Mouse (Mus musculus) gastrocnemius, postnatal 25 days (tissue): ENCODE measurements around the gene Med31. TPM values are rescaled to one million over a fixed set of nuclear protein-coding genes. Genes with fewer than 3 reads are reported as not detected.

ENCODE experiments used
- DNase-seq: peaks from one replicate; pipeline ENCODE4 v3.0.0; 2022
- long read RNA-seq, 2 experiments: library from polyadenylated mRNA; stranded (forward); transcript quantifications; one replicate each; pipeline ENCODE4 v2.0.0; 2021
- total RNA-seq, 2 experiments: library from RNA; stranded (reverse); gene quantifications; 1 replicate in 1 of 2; 2 replicates in 1 of 2; pipeline ENCODE4 v1.2.3; 2021

Gene Med31
- total RNA-seq = 1 to 10 TPM; 5.8 to 7.4 TPM
- long read RNA-seq, experiment 1, transcript Med31-201 (4 exons, 1,161 nt) = major isoform, 18 of 20 reads
- long read RNA-seq, experiment 1, partial matches to known transcripts = 0 of 20 reads
- long read RNA-seq, experiment 1, other reads (novel, unspliced or antisense) = 1 of 20 reads
- long read RNA-seq, experiment 2, transcript Med31-201 (4 exons, 1,161 nt) = major isoform, 12 of 13 reads
- long read RNA-seq, experiment 2, partial matches to known transcripts = 0 of 13 reads
- long read RNA-seq, experiment 2, other reads (novel, unspliced or antisense) = 1 of 13 reads

DNA sequence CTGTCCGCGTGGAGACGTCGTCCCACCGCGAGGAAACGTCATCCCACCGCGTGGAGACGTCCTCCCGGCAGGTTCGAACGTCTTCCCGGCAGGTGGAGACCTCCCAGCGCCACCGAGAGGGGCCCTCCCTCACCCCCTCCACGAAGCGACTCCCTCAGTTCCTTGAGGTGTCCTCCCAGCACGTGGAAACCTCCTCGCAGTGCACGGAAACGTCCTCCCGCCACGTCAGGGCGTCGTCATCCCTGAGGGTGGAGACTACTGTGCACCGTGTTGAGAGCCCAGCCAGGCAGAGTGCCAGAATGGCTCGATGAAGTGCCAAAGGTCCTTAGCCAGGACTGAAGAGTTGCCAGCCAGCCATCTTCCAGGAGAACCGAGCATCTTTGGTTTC, at the start of gene Med31:
TSS of gene Med31 (minus strand) at position 183 of the 388 bp plus-strand sequence.
- DNase-seq = peak; percentile 72

DNA sequence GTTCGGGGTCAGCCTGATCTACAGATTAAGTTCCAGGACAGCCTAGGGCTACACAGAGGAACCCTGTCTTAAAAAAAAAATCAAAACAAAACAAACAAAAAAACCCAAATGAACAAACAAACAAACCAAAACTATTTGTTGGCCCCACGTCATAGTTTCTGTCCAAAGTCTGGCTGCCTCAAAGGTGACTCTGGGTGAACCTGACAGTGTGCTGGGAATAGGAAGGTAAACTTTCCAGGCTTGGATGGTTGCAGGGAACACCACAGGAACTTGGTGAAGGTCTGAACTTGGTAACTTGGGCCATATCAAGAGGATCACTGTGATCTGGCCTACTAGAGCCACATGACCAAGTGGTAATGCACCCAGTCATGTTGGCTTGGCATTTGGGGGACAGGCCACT, 41.0 kb upstream of the Med31 start:
- no peak for DNase-seq

- DNase-seq = no peak
These were observed 40.2 kb upstream of the Med31 start for GRCm38 (mm10) chr11:72255629-72256028.

- DNase-seq = no peak
These were observed 29.9 kb upstream of the Med31 start for GRCm38 (mm10) chr11:72245196-72245753.

- no peak for DNase-seq
These were observed 24.9 kb upstream of the Med31 start for GRCm38 (mm10) chr11:72240062-72240860.

- peak; percentile 67 for DNase-seq
These were observed 18.6 kb upstream of the Med31 start for GRCm38 (mm10) chr11:72234013-72234412.

DNA sequence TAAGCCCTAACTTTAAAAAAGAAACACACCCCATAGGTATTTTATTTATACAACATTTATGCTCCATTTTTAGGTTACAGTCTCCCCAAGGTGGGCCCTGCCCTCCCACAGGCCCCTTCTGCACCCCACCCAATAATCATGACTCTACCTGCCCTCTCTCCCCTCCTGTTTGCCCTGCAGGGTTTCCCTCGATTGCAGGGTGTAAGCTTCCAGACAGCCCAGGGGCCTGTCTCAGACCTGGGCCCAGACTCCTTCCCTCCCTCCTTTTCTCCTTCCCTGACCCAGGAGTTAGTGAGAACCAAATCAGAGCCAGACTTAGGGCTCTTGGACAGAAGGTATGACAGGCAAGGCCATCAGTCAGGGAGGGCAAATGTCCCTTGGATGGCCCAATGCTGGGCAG, 17.6 kb upstream of the Med31 start:
- no peak for DNase-seq

DNA sequence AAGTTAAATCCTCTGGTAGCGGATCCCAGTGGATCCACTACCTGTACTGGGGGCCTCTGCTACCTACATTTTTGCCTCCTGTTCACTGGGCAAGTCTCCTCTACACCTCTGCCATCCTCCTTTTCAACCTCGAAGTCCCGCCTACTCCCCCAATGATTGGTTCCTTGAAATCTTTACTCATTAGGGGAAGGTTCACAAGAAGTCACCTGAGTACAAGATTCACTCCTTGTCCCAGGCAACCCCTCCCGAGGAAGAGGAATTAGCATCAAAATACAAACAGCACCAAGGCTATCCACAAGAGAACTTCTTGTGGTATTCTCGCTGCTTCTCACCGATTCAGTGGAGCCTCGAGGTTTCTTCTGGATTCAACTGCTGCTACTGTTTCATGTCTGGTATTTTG, 16.7 kb upstream of the Med31 start:
- no peak for DNase-seq

GRCm38 (mm10) chr11:72228513-72228912, 13.1 kb upstream of the Med31 start:
- DNase-seq = no peak

GRCm38 (mm10) chr11:72226901-72227300, 11.5 kb upstream of the Med31 start:
- no peak for DNase-seq

GRCm38 (mm10) chr11:72226020-72226791, 10.8 kb upstream of the Med31 start:
- DNase-seq = no peak

DNA sequence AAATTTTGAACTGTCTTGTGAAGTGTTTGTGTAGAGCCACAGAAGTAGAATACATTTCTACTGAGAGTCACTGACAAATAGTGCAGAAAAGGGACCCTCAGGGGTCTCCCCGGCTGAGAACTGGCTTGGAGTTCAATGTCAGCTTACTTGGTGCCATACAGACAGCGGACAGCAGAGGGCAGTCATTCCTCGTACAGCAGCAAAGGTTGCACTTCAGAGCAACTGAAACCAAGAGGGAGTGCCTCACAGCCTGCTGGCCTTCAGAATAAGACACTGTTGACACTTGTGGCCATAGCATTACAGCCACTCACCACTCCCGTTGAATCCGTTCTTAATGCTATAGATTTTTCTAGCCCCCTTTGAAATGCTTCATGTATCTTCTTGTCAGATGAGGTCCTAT, 9.5 kb upstream of the Med31 start:
- no peak for DNase-seq

DNA sequence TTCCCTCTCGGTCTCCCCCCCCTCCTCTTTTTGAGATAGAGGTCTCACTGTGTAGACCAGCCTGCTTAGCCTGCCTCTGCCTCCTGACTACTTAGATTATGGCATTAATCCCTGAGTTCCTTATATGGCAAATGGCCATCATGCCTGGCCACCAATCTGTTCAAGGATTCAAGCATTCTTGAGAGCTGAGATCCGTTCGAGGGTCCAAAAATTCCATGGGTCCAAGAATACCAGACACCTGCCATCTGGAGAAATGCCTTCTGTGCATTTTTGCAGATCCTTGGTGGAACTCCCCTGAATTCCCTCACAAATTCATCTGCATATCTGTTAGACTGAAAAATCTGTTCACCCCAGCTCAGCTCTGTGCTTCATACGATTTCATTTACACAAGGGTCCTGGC, 8.0 kb upstream of the Med31 start:
- DNase-seq = no peak

- no peak for DNase-seq
These were observed 5.9 kb upstream of the Med31 start for GRCm38 (mm10) chr11:72221278-72221677.

DNA sequence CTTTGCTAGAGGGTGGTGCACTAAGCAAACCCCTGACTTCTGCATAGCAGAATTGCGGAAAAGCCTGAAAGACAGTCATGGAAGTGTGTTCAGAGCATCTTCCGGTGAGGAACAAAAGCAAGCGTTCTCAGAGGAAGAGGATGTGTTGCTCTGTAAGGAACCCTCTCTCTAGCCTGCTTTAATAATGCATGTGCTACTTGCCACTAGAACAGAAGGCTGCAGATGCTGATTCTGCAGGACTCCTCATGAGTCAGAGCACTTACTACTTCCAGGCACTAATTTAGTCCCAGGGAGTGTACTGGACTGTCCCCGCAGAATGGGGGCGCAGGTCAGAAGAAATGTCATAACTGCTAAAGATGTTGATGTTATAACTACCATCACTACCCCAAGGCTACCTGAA, 1.7 kb upstream of the Med31 start:
- DNase-seq = no peak

DNA sequence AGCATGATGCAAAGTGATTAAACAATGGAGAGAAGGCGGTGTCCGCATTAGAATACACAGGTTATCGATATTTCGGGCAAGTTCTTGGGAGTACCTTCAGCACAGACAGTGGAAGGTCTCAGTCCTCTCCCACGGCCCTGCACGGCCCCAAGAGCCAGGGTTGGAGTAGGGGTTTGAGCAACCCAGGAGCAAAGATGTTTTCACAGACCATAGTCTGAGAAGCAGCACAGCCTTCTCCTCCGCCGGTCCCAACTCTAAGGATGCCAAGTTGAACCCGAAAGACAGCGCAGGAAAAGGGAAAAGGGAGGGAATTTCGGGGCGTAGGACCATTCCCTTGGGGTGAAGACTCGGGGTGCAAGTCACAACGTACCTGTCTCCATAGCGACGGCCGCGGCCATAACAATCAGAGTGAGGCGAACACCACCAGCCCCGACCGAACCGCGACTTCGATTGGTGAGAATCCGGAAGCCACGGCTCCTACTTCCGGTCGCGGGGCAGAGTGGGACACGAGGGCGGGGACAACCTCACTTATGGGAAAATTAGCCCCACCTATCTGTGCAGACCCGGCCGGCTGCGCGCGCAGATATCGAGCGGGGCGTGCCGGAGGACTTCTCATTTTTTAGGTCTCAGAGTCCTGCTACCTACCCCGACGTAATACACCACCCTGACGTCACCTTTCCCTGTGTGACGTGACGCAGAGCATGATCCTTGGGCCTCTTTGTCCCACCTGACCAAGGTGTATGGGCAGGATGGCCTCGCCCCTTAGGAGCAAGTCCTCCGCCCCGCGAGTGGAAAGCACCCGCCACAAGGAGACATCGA, 592 bp downstream of the Med31 start:
- DNase-seq = peak; percentile 92

GRCm38 (mm10) chr11:72207834-72208377, 7.5 kb downstream of the Med31 start:
- no peak for DNase-seq

DNA sequence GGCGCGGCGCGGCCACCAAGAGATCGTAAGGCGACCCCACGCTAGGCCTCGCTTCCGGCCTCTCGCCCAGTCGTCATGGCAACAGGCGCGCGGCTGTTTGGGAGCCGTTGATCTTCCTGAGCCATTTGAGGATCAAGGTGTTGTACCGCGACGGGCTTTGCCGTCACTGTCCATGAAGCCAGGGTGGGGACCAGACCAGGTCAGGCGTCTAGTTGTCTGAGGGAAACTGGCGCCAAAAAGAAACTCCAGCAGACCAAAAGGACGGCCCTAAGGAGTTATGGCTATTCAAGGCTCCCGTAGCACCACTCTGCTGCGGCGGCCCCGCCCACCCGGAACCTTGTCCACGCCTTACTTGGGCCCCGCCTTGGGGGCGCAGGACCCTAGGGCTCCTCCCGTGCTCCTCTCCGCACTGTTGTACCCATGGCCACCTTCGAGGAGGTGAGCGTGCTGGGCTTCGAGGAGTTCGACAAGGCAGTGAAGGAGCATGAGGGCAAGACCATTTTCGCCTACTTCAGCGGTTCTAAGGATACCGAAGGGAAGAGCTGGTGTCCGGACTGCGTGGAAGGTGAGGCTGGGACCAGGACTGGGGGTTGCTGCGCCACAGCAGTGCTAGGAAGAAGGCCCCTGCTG, 8.1 kb downstream of the Med31 start, which contains the start of the genes 4933427D14Rik and Txndc17:
TSS of gene 4933427D14Rik (minus strand) at position 256 of the 630 bp plus-strand sequence.
TSS of gene Txndc17 (plus strand) at position 344 of the 630 bp plus-strand sequence.
- DNase-seq = peak; percentile 83

- no peak for DNase-seq
These were observed 8.8 kb downstream of the Med31 start, which contains the start of gene Gm43951 for GRCm38 (mm10) chr11:72206341-72207203. TSS of gene Gm43951 (minus strand) at chr11:72206840.

DNA sequence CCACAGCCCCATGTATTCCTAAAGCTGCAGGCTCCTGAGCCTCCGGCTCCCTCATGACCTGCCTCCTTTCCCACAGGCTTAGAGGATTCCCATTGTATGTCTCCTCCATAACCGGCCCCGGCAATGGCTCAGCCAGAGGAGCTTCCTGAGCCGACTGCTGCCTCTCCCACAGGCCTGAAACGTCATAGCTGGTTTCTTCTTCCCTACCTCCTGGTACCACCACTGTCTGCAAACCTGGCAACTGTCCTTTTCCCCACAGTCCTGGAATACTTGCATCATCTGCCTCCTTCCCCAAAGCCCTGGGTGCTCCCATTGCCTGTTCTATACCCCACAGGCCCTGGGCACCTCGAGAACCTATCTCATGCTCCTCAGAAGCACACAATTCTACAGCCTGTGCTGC, 10.1 kb downstream of the Med31 start:
- no peak for DNase-seq
